Mouse (Mus musculus) small intestine, adult 10 weeks (tissue): ENCODE measurements around the gene Rab3a. TPM values are rescaled to one million over a fixed set of nuclear protein-coding genes. Genes with fewer than 3 reads are reported as not detected.

Source experiments
- polyA plus RNA-seq: library from polyadenylated mRNA; stranded (reverse); fragments of 350-450 nt; fragmentation: Illumina TruSeq; extraction: RNeasy Lipid Tissue Mini Kit (QIAGEN cat#74804); gene quantifications from one replicate; pipeline ENCODE4 v1.2.3, GENCODE M21; 2014; ENCODE audit warnings: low replicate concordance

The Rab3a gene
- polyA plus RNA-seq, result 0.97 TPM

DNA sequence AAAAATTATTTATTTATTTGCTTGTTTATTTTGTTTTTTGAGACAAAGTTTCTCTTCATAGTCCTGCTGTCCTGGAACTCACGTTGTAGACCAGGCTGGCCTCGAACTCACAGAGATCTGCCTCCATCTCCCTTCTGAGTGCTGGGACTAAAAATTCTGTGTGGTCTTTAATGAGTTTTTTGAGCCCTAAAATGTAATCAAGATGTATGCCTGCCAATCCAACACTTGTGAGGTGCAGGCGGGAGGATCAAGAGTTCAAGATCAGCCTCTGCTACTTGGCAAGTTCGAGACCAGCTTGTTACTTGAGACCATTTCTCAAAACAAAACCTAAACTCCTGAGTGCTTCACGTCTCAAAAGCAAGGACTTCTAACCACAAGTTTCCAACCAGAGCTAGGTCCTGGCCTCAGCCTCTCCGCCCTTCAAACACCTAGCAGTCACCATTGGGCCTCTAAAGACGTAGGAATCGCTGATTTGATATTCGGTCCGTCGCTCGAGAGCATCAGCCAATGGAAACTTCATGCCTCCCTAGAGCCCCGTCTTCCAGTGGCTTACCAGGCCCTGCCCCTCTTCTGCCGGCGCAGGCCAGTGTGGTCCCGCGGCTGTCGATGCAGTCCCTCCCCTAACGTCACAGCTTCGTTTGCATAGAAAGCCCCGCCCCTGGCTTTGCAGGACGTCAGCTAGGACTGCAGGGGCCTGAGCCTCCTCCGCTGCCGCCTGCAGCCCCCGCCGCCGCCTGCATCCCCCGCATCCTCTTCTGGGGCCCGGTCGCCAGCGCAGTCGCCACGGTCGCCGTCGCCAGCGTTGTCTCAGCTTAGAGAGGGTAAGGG, at the start of gene Rab3a:
Rab3a (plus strand) TSS at position 637 of the 828 bp plus-strand sequence.

DNA sequence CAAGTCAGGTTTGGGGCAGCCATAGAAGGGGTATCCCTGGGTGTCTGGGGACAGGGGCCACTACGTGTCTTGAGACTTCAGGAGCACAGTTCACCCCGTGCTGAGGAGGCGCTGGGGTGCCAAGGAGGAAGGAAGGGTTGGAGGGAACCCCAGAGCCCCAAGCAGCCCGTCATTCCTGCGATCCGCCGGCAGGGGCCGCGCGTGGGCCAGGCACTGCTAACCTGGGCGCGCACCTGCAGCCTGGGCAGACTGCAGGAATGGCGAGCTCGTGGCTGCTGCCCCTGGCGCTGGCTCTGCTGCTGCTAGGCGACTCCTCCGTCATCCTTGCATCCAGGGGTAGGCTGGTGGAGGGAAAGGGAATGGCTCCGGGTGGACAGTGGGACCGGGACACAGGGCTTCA, 36.2 kb upstream of the Rab3a start, which contains the start of gene Gm3336:
Gm3336 (plus strand) TSS at position 247 of the 400 bp plus-strand sequence.

DNA sequence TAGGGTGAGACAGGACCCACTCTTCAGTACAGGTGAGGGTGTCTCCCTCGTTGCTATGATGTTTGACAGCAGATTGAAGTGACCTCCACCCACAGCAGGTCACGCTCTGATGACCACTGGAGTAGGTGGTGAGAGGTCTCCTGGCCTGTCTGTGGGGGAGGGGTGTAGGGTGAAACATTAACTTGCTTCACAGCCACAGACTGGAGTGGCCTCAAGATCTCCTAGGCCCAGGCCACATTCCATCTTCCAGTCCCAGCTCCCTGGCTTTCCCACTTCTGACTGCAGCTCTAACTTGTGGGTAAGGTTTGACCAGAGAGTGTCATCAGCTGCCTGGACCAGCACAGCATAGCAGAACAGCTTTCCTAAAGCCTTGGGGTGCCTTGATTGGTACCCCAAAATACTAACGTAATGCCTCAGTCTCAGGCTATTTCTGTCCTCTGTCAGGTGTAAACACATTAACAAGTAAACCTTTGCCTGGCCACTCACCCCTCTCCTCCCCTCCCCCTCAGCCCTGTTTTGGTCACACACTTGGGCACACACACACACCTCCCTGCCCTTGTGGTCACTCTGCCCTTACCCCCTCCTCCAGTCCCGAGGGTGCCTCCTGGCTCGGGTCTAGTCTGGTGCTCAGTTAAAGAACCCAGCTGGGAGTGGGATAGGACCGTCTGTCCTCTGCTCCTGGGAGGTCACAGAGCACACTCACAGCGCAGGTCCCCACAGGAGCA, 30.8 kb upstream of the Rab3a start, which contains the start of gene Pde4c:
Pde4c (plus strand) TSS at position 235 of the 725 bp plus-strand sequence.

DNA sequence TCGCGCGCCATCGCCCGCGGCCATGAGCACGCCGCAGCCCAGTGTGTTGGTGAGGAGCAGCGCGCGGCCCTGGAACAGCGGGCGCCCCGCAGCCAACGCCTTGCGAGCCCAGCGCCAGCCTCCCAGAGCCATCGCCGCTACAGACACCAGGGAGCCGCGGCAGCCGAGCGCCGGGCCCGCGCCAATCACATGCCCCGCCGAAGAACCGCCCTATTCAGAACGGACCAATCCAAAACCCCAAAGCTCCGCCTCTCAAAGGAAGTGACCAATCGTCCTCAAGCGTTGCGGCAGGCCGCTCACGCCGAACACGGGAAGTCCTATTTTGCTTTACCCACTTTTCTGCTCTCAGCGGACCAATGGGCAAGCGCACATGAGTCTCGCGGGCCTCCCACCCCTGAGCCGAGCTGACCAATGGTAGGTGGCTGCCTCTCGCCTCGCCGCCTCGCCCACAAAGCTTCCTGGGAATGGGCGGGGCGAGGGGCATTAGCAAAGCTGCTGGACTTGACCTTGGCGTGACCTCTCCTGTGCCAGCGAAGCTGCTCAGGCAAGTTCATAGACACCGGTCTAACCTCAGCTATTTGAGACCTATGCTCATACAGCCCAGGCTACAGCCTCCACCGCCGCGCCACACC, 6.4 kb downstream of the Rab3a start, which contains the start of gene Mpv17l2:
Mpv17l2 (minus strand) TSS at position 172 of the 632 bp plus-strand sequence.

DNA sequence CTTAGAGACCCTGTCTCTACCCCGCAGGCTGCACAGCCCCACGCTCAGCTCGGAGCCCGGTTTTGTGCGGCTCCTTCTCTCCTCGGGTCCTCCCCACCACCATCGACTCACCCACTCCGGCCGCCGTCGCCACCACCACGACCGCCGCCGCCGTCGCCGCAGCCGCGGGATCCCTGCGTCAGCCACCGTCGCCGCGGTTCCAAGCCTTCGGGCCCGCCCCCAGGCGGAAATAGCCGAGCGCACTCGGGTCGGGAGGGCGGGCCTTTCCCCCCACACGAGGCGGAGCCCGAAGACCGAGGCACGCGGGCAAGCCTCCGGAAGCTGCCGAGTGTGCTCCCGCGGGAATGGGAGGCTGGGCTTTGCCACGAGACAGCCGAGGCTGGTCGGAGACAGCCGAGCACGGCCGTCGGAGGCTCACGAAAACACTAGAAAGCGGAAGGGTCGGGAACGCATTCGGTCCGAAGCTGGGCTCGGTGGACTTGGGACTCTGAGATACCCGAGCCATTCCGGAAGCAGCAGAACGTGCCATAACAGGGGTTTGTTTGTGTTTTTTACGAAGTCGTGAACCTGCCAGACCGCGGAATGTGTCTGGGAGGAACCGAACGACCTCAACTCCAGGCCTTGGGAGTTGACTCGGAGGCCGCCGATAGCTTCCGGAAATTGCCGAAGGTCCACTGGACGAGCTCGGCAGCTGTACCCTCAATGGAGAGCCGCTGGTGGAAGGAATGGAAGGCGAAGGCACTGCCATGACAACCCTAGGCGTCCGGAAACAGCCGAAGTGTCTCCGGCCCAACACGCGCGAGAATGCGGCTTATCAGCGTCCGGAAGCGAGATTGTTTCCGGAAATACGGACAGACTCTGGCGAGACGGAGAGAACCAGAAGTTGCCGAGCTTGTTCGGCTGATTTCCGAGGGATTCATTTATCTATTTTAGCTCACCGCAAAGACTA, 22.3 kb downstream of the Rab3a start, which contains the start of gene Pik3r2:
Pik3r2 (minus strand) TSS at position 218 of the 949 bp plus-strand sequence.

DNA sequence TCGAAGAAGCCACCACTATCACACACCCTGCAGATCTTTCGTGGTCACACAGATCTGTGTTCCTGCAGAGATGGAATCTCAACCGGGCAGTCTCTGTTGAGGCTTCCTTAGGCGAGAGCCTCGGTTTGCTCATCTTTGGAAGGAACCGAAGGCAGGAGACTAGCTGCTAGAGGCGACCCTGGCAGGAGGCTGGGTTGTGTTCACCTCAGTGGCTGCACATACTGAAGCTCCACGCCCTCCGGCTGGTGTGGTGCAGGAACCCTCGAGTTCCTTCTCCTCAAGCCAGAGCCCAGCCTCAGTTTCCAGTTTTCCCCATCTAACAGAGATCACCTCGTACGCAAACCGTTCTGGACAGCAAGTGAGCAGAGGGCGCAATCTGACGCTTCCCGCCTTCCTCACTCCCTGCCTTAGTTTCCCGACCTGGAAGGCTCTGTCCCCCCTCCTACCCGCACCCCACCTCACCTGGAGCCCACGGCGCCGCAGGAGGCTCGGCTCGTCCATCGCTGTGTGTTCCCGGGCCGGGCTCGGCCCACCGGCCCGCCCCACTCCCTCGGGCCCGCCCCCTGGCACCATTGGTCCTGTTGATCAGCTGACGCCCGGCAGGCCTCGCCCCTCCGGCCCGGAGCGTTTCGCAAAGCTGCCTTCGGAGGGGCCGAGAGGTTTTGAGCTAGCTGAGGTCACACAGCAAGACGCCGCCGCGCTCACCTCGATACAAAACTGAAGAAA, 50.2 kb downstream of the Rab3a start, which contains the start of gene Mast3:
Mast3 (minus strand) TSS at position 574 of the 726 bp plus-strand sequence.

DNA sequence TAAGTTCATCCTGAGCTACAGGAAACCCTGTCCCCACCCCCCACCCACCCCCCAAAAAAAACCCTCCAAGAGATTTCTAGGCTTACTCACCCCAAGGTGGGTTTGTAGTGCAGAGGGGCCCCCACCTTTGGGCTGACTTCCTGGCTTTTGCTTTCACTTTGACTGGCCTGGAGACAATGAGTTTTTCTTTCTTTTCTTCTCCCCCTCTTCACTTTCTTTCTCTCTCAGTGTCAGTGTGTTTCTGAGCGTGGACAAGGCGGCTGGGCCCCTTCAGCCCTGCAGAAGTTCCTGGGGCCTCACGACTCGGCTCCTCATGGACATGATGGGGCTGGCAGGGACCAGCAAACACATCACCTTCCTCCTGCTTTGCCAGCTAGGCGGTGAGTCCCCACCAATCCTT, 53.8 kb downstream of the Rab3a start, which contains the start of gene Il12rb1:
Il12rb1 (plus strand) TSS at position 211 of the 400 bp plus-strand sequence.

Other genes starting within 250 kb of the Rab3a start
- gene Rex1bd, start 247.9 kb upstream of the Rab3a start, polyA plus RNA-seq, result not detected
- gene Uba52, start 243.9 kb upstream of the Rab3a start, polyA plus RNA-seq, result 2.6 TPM
- gene Fkbp8, start 227.0 kb upstream of the Rab3a start, polyA plus RNA-seq, result 3.3 TPM
- 4.3 TPM for gene Kxd1, start 226.7 kb upstream of the Rab3a start, polyA plus RNA-seq
- 0.74 TPM for gene Ell, start 215.2 kb upstream of the Rab3a start, polyA plus RNA-seq
- not detected for gene Isyna1, start 160.3 kb upstream of the Rab3a start, polyA plus RNA-seq
- not detected for gene Ssbp4, start 145.8 kb upstream of the Rab3a start, polyA plus RNA-seq
- gene Lrrc25, start 138.5 kb upstream of the Rab3a start, polyA plus RNA-seq, result not detected
- gene Gdf15, start 122.2 kb upstream of the Rab3a start, polyA plus RNA-seq, result not detected
- gene Pgpep1, start 94.3 kb upstream of the Rab3a start, polyA plus RNA-seq, result 22.3 TPM
- not detected for gene Lsm4, start 81.4 kb upstream of the Rab3a start, polyA plus RNA-seq
- 15.4 TPM for gene Jund, start 55.7 kb upstream of the Rab3a start, polyA plus RNA-seq
- not detected for gene Iqcn, start 51.2 kb upstream of the Rab3a start, polyA plus RNA-seq
- 3.4 TPM for gene Gm3336, start 36.1 kb upstream of the Rab3a start, polyA plus RNA-seq
- gene Pde4c, start 31.0 kb upstream of the Rab3a start, polyA plus RNA-seq, result not detected
- 0.48 TPM for gene Mpv17l2, start 6.3 kb downstream of the Rab3a start, polyA plus RNA-seq
- 0.45 TPM for gene Pik3r2, start 22.0 kb downstream of the Rab3a start, polyA plus RNA-seq
- 1.1 TPM for gene Mast3, start 50.4 kb downstream of the Rab3a start, polyA plus RNA-seq
- not detected for gene Il12rb1, start 53.8 kb downstream of the Rab3a start, polyA plus RNA-seq
- gene Arrdc2, start 85.0 kb downstream of the Rab3a start, polyA plus RNA-seq, result not detected
- not detected for gene Kcnn1, start 108.6 kb downstream of the Rab3a start, polyA plus RNA-seq
- gene Ccdc124, start 119.3 kb downstream of the Rab3a start, polyA plus RNA-seq, result not detected
- gene Slc5a5, start 138.1 kb downstream of the Rab3a start, polyA plus RNA-seq, result not detected
- gene Rpl18a, start 142.7 kb downstream of the Rab3a start, polyA plus RNA-seq, result 7.8 TPM
- gene Map1s, start 151.3 kb downstream of the Rab3a start, polyA plus RNA-seq, result 0.85 TPM